Mouse (Mus musculus) left cerebral cortex, adult 18-20 months (tissue): ENCODE results near the gene Gemin7. TPM values are rescaled to one million over a fixed set of nuclear protein-coding genes. Genes with fewer than 3 reads are reported as not detected.

Experiments
- DNase-seq, 2 experiments: peaks; one replicate each; pipeline ENCODE4 v3.0.0; 2021 to 2022; ENCODE audit warnings: low spot score in 2 of 2, mixed read lengths in 1 of 2
- total RNA-seq, 2 experiments: library from RNA; stranded (reverse); gene quantifications; 2 replicates each; pipeline ENCODE4 v1.2.3; 2021

Gemin7 gene
- total RNA-seq, 2 experiments from 2014 or later: 51.0 to 53.7 TPM

- no peak for DNase-seq
Observed at GRCm38 (mm10) chr7:19551634-19552033, 25.8 kb downstream of the Gemin7 start.

- no peak for DNase-seq
Observed at GRCm38 (mm10) chr7:19549394-19549793, 28.0 kb downstream of the Gemin7 start.

- no peak for DNase-seq
Observed at GRCm38 (mm10) chr7:19547344-19547969, 29.9 kb downstream of the Gemin7 start.

- DNase-seq: no peak
Observed at GRCm38 (mm10) chr7:19546007-19546406, 31.4 kb downstream of the Gemin7 start.

- DNase-seq: no peak
Observed at GRCm38 (mm10) chr7:19543584-19543983, 33.8 kb downstream of the Gemin7 start.

GRCm38 (mm10) chr7:19542155-19542691 is 35.2 kb downstream of the Gemin7 start:
- no peak for DNase-seq

- DNase-seq: no peak
Observed at GRCm38 (mm10) chr7:19541681-19542154, 35.7 kb downstream of the Gemin7 start.

GRCm38 (mm10) chr7:19540771-19541566 is 36.4 kb downstream of the Gemin7 start:
- no peak for DNase-seq

GRCm38 (mm10) chr7:19534676-19535075 is 42.7 kb downstream of the Gemin7 start:
- no peak for DNase-seq

GRCm38 (mm10) chr7:19532240-19532639 is 45.2 kb downstream of the Gemin7 start:
- no peak for DNase-seq

- DNase-seq: no peak
Observed at GRCm38 (mm10) chr7:19531077-19531476, 46.3 kb downstream of the Gemin7 start.

- no peak for DNase-seq
Observed at GRCm38 (mm10) chr7:19525105-19525481, 52.3 kb downstream of the Gemin7 start.

GRCm38 (mm10) chr7:19524420-19525104 is 52.8 kb downstream of the Gemin7 start:
- no peak for DNase-seq

GRCm38 (mm10) chr7:19523757-19524419 is 53.5 kb downstream of the Gemin7 start:
- peak; percentile 60 to 64 for DNase-seq

- peak in 1 of 2 experiments; percentile 29 for DNase-seq
Observed at GRCm38 (mm10) chr7:19523017-19523756, 54.2 kb downstream of the Gemin7 start.

GRCm38 (mm10) chr7:19520032-19520431 is 57.4 kb downstream of the Gemin7 start:
- DNase-seq: no peak

GRCm38 (mm10) chr7:19517652-19518365 is 59.6 kb downstream of the Gemin7 start, which contains the start of gene Nkpd1:
TSS of gene Nkpd1 (plus strand) at chr7:19517838.
- DNase-seq: no peak
